Mouse (Mus musculus) E14TG2a.4 (cell line): ENCODE data around the gene Psmb7.

Source experiments
- CTCF ChIP-seq: conservative IDR thresholded peaks from 2 replicates; pipeline ENCODE4 v1.5.1; 2014; ENCODE audit warnings: low read length
- POU5F1 ChIP-seq: IDR thresholded peaks from 2 replicates; pipeline ENCODE4 v1.6.1; 2014; ENCODE audit warnings: low read length, borderline replicate concordance

DNA sequence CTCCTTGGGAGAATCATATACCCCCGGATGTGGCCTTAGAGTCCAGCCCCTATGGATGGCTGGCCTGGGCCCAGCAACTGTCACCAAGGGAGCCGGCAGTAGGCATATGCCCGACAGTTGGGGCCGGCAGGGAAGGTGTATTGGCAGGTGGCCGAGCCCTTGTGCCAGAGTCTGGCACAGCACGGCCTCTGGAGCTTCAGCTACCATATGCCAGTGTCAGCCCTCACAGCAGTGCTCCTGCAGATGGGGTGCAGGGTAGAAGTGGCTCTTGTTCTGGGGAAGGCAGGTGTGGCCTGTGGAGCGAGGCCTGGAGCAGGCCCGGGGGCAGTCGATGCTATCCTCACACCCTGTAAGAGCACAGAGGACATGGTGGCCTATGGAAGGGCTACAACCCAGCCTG lies 104.2 kb downstream of the Psmb7 start:
- TF ChIP-seq CTCF (no peak), POU5F1 (no peak)
